Mouse (Mus musculus): ENCODE results near the gene Kidins220.

- TF ChIP-seq POLR2A (IDR thresholded peaks at IDR 0.05; ENCODE audit: borderline replicate concordance, insufficient read depth, low read length) (no peak), CTCF (IDR thresholded peaks at IDR 0.05; ENCODE audit: borderline replicate concordance, insufficient read depth, low read depth, low read length) (no peak)
These were observed 80.2 kb downstream of the Kidins220 start for GRCm38 (mm10) chr12:25054963-25055362.
